Mouse (Mus musculus) hindbrain, embryonic 15.5 days (tissue): ENCODE results near the gene Cntf. TPM values are rescaled to one million over a fixed set of nuclear protein-coding genes. Genes with fewer than 3 reads are reported as not detected.
"Not testable (repeated sequence)": the region's sequence is repeated elsewhere in the genome, so short reads cannot be mapped to it uniquely, and the experiment has no call there.

Experiments
- ATAC-seq: fragments of 200-750 bp; cut with Nextera tagmentation; 2 replicates; pipeline ENCODE4 v1.8.0; 2017; ENCODE audit warnings: low read depth, moderate number of reproducible peaks, moderate TSS enrichment; ENCODE audit not compliant: low FRiP score
- H3K27ac ChIP-seq: fragments of 300-500 bp; sonication (generic); replicated peaks from 2 replicates; pipeline ENCODE4 v1.5.1; 2015; ENCODE audit warnings: mild to moderate bottlenecking, inconsistent platforms
- H3K27me3 ChIP-seq: fragments of 300-500 bp; sonication (generic); 2 replicates; pipeline ENCODE4 v1.6.1; 2015; ENCODE audit warnings: control low read depth, inconsistent platforms
- H3K36me3 ChIP-seq: fragments of 300-500 bp; sonication (generic); 2 replicates; pipeline ENCODE4 v1.6.1; 2015; ENCODE audit warnings: control low read depth, inconsistent platforms
- H3K4me1 ChIP-seq: fragments of 300-500 bp; sonication (generic); replicated peaks from 2 replicates; pipeline ENCODE4 v1.6.1; 2015; ENCODE audit warnings: control low read depth, inconsistent platforms
- H3K4me2 ChIP-seq: fragments of 300-500 bp; sonication (generic); 2 replicates; pipeline ENCODE4 v1.6.1; 2015; ENCODE audit warnings: moderate library complexity, mild to moderate bottlenecking, inconsistent platforms
- H3K4me3 ChIP-seq: fragments of 300-500 bp; sonication (generic); 2 replicates; pipeline ENCODE4 v1.5.1; 2015; ENCODE audit warnings: mild to moderate bottlenecking, inconsistent platforms
- H3K9ac ChIP-seq: fragments of 300-500 bp; sonication (generic); 2 replicates; pipeline ENCODE4 v1.6.1; 2015; ENCODE audit warnings: inconsistent platforms
- H3K9me3 ChIP-seq: fragments of 300-500 bp; sonication (generic); 2 replicates; pipeline ENCODE4 v1.6.1; 2016; ENCODE audit warnings: control low read depth, inconsistent platforms
- WGBS: fragments of 180-500 bp; shearing (Covaris S2); methylation state at CpG from one replicate; pipeline ENCODE4 v1.1.7; 2015; 5-methylcytosine and 5-hydroxymethylcytosine counted together
- polyA plus RNA-seq: library from polyadenylated mRNA; unstranded; fragments of >200 nt; fragmentation: Nextera tagmentation; extraction: Ambion mirVana; gene quantifications from 2 replicates; pipeline ENCODE4 v1.2.1, GENCODE M21; 2015

Gene Cntf
- polyA plus RNA-seq, 1 experiment from 2014 or later, result 1.2 TPM

DNA sequence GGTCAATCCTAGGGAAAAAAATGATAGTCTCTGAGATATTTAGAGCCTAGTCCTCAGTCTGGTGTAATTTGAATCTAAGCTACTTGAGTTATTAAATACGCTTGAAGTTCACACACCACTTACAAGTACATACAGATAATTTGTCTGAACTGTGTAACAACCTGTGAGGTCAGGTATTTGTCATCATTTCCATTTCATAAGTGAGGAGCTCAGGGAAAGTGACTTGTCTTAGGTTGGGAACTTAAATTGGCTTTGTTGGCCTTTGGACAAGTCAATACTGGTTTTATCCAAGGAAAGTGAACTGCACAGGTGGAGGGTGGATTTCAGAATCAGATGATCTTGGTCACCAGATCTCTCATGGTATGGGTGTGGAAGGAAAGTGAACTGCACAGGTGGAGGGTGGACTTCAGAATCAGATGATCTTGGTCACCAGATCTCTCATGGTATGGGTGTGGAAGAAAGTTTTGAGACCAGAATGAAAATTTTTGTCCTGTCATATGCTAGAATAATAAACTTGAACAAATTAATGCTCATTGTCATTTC, 6.4 kb downstream of the Cntf start:
- no peak for ATAC-seq
- no peak overlapping the region for H3K9ac ChIP-seq
- H3K9me3 ChIP-seq, result no peaks in the 10 kb centered on the region
- peaks cover 16% of the 10 kb centered on the region for H3K36me3 ChIP-seq
- H3K4me1 ChIP-seq, result no peaks in the 10 kb centered on the region
- 92% methylated on average over 1 of the region's 1 CpGs for WGBS
- no peak overlapping the region for H3K4me2 ChIP-seq
- H3K27me3 ChIP-seq, result no peaks in the 10 kb centered on the region
- H3K4me3 ChIP-seq, result no peak overlapping the region
- no peak overlapping the region for H3K27ac ChIP-seq

DNA sequence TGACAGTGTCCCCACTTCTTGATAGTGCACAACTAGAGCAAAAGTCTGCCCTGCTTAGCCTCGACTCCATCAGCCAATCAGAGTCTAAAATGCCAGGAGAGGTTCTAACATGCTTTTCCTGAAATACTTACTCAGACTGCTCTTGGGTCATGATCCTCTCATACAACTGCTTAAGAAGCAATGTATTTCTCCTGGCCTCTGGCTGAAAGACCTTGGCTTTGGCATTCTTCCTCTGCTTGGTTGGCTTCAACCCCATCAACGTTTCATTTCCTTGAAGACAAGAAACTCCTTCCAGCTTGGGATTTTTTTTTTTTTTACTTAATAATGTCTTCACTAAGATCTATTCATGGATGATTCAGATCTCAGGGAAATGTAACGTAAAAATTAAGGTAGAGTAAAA, 9.1 kb downstream of the Cntf start:
- no peak overlapping the region for H3K4me2 ChIP-seq
- no peaks in the 10 kb centered on the region for H3K4me1 ChIP-seq
- 82% methylated on average over 3 of the region's 3 CpGs for WGBS
- no peak overlapping the region for H3K4me3 ChIP-seq
- no peaks in the 10 kb centered on the region for H3K9me3 ChIP-seq
- no peak for ATAC-seq
- no peaks in the 10 kb centered on the region for H3K36me3 ChIP-seq
- H3K9ac ChIP-seq, result no peak overlapping the region
- no peaks in the 10 kb centered on the region for H3K27me3 ChIP-seq
- no peak overlapping the region for H3K27ac ChIP-seq

DNA sequence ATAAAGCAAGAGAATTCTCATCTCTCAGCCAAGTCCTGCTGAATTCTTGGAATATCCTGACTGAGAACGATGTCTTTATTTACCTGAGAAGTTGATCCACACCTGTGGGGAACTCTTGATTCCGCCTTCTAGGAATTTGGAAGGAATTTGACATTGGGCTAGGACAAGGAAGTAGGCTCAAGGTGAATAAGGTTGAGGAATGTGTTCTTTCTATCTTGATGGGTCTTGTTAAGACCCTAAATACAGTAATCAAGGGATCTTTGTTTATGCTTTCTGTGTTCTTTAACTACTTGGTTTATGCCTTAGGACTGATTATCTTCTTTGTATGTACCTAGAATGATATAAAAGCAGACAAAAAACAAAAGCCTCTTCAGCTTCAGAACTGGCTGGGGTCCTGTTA, 33.5 kb downstream of the Cntf start:
- H3K27me3 ChIP-seq, result no peaks in the 10 kb centered on the region
- no peak overlapping the region for H3K4me2 ChIP-seq
- no peaks in the 10 kb centered on the region for H3K4me1 ChIP-seq
- no peak overlapping the region for H3K27ac ChIP-seq
- no peak overlapping the region for H3K4me3 ChIP-seq
- WGBS, result 86% methylated on average over 2 of the region's 2 CpGs
- H3K9me3 ChIP-seq, result no peaks in the 10 kb centered on the region
- H3K9ac ChIP-seq, result no peak overlapping the region
- H3K36me3 ChIP-seq, result no peaks in the 10 kb centered on the region
- no peak for ATAC-seq

DNA sequence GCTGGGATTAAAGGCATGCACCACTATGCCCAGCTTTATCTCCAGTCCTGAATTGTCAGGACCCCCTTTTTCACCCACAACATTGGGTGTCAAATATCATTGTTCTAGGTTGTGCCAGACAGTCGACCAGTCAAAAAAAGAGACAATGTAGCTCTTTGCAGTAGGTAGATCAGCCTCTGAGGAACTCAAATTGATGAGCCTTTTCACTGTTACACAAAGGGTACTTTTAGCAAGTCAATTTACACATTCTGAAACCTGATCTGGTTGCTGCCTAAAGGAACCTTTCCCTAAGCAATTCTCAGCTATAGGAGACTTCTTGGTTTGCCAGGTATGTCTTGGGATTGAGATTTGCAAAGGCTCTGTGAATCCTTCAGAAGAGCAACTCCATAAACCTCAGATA, 34.4 kb downstream of the Cntf start:
- Histone ChIP-seq H3K4me2 (no peak overlapping the region), H3K27me3 (no peaks in the 10 kb centered on the region), H3K36me3 (no peaks in the 10 kb centered on the region), H3K4me3 (no peak overlapping the region), H3K27ac (no peak overlapping the region), H3K9ac (no peak overlapping the region), H3K9me3 (no peaks in the 10 kb centered on the region), H3K4me1 (no peaks in the 10 kb centered on the region)
- 47% methylated on average over 1 of the region's 1 CpGs for WGBS
- no peak for ATAC-seq

DNA sequence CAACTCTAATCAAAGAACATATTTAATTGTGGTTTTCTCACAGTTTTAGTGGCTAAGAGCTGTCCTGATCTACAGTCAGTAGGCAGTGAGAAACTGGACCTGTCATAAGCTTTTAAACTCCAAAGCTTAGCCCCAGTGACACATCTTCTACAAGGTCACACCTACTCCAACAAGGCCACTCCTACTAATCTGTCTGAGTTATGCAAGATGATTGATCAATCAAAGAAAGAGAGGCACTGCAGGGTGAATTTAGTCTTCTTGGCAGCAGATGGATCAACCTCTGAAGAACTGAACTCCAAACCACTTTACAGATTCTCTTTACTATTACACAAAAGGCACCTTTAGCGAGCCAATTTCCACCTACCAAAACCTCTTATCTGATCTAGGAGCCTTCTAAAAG, 39.6 kb downstream of the Cntf start:
- Histone ChIP-seq H3K27ac (no peak overlapping the region), H3K4me1 (no peaks in the 10 kb centered on the region), H3K9ac (no peak overlapping the region), H3K4me2 (no peak overlapping the region), H3K4me3 (no peak overlapping the region), H3K36me3 (no peaks in the 10 kb centered on the region), H3K27me3 (no peaks in the 10 kb centered on the region), H3K9me3 (no peaks in the 10 kb centered on the region)
- no peak for ATAC-seq
- WGBS, result 81% methylated on average over 1 of the region's 1 CpGs

DNA sequence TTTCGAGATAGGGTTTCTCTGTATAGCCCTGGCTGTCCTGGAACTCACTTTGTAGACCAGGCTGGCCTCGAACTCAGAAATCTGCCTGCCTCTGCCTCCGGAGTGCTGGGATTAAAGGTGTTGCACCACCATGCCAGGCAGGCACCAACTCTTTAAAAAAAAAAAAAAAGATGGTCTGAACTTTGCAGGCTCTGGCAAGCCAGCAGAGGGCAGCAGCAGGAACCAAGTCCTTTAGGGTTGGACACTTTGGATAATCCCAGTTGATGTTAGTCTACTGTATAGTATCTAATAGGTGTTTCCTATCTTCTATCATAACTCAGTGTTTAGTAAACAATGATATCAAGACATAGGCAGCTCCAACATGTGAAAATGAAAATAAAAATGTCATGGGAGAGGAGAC, 43.1 kb downstream of the Cntf start:
- WGBS, result 74% methylated on average over 3 of the region's 3 CpGs

DNA sequence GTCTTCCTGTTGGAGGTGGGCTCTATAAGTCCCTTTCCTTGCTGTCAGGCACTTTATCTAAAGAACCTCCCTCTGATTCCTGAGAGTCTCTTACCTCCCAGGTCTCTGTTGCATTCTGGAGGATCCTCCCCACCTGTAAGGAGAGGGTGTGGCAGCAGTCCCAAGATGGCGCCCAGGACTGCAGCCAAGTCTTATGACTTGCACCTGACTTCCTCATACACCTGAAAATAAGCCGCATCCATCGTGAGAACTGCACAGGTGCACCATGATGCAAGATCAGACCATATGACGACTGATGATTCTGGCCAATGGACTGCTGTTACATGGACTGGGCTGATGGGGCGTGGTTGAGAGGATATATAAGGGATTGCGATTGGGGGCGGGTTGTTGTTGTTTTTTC, 43.8 kb downstream of the Cntf start:
- not testable (repeated sequence) for H3K4me1 ChIP-seq, H3K9ac ChIP-seq, ATAC-seq, H3K9me3 ChIP-seq, H3K36me3 ChIP-seq, H3K4me3 ChIP-seq, H3K27ac ChIP-seq, H3K27me3 ChIP-seq, H3K4me2 ChIP-seq
- WGBS, result 92% methylated on average over 7 of the region's 7 CpGs

More for the DNA sequence above, 43.1 kb downstream of the Cntf start:
- Histone ChIP-seq H3K36me3 (no peaks in the 10 kb centered on the region), H3K27ac (no peak overlapping the region), H3K9me3 (no peaks in the 10 kb centered on the region), H3K4me2 (no peak overlapping the region), H3K27me3 (no peaks in the 10 kb centered on the region), H3K9ac (no peak overlapping the region), H3K4me3 (no peak overlapping the region), H3K4me1 (no peaks in the 10 kb centered on the region)
- no peak for ATAC-seq

DNA sequence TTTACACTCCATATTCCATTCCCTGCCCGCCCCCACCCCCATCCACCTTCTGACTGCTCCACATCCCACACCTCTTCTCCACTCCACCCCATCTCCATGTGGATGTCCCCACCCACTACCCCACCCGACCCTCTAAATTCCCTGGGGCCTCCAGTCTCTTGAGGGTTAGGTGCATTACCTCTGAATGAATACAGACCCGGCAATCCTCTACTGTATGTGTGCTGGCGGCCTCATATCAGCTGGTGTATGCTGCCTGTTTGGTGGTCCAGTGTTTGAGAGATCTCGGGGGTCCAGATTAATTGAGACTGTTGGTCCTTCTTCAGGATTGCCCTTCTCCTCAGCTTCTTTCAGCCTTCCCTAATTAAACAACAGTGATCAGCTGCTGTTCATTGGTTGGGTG, 44.5 kb downstream of the Cntf start:
- H3K36me3 ChIP-seq, H3K4me3 ChIP-seq, H3K4me2 ChIP-seq, ATAC-seq, H3K9ac ChIP-seq, H3K27ac ChIP-seq, H3K4me1 ChIP-seq, H3K27me3 ChIP-seq, H3K9me3 ChIP-seq: not testable (repeated sequence)
- WGBS, result 87% methylated on average over 5 of the region's 5 CpGs

DNA sequence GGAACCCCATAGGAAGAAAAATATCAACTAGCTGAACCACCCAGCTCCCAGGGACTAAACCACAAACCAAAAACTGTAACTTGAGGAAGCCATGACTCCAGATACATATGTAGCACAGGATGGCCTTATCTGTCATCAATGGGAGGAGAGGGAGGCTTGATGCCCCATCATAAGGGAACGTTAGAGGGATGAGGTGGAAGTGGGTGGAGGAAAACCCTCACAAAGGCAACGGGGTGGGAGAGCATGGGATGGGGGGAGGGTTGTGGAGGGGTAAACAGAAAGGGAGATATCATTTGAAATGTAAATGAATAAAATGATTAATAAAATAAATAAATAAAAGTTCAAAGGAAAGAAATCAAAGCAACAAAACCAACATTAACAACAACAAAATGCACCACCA, 45.0 kb downstream of the Cntf start:
- no peak for ATAC-seq
- Histone ChIP-seq H3K9me3 (no peaks in the 10 kb centered on the region), H3K27me3 (no peaks in the 10 kb centered on the region), H3K27ac (no peak overlapping the region), H3K36me3 (no peaks in the 10 kb centered on the region), H3K9ac (no peak overlapping the region), H3K4me3 (no peak overlapping the region), H3K4me1 (no peaks in the 10 kb centered on the region), H3K4me2 (no peak overlapping the region)
- 75% methylated on average over 2 of the region's 2 CpGs for WGBS

DNA sequence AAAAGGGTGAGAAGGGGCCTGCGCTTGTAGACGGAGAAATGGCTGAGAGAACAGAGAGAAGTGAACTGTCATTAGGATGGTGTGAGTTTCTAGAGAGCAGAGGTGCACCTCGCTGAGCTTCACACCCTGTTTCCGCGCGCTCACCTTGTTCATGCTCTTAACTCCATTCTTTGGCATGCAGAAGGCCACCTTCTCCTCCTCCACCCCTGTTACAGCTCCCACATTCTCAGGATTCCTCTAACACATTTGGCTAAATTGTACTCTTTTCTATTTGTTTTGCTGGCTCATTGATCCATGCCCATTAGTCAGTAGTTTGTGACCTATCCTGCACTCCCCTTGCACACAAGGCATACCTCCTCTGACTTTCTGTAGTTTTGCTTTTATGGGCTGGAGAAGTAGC, 46.2 kb downstream of the Cntf start:
- no peak overlapping the region for H3K4me3 ChIP-seq
- H3K27ac ChIP-seq, result no peak overlapping the region
- H3K4me1 ChIP-seq, result no peaks in the 10 kb centered on the region
- no peak for ATAC-seq
- H3K36me3 ChIP-seq, result no peaks in the 10 kb centered on the region
- no peaks in the 10 kb centered on the region for H3K27me3 ChIP-seq
- 86% methylated on average over 6 of the region's 6 CpGs for WGBS
- H3K4me2 ChIP-seq, result no peak overlapping the region
- no peak overlapping the region for H3K9ac ChIP-seq
- no peaks in the 10 kb centered on the region for H3K9me3 ChIP-seq

Other genes with a start within 250 kb of the Cntf start
- gene Fam111a, start 219.9 kb downstream of the Cntf start, polyA plus RNA-seq, result 6.6 and 7.9 TPM in 2 replicates
- gene Gm4952, start 165.7 kb downstream of the Cntf start, polyA plus RNA-seq, result 0.10 and 0.31 TPM in 2 replicates
- gene Glyat, start 132.3 kb downstream of the Cntf start, polyA plus RNA-seq, result not detected in 2 replicates
- not detected in 2 replicates for gene Olfr1442, start 95.2 kb downstream of the Cntf start, polyA plus RNA-seq
- not detected in 2 replicates for gene Olfr1443, start 87.5 kb downstream of the Cntf start, polyA plus RNA-seq
- gene Keg1, start 69.8 kb downstream of the Cntf start, polyA plus RNA-seq, result not detected in 2 replicates
- 13.6 and 14.3 TPM in 2 replicates for gene Zfp91, start 30.5 kb upstream of the Cntf start, polyA plus RNA-seq
- gene Lpxn, start 30.6 kb upstream of the Cntf start, polyA plus RNA-seq, result 1.1 and 1.6 TPM in 2 replicates
- not detected in 2 replicates for gene Gm5244, start 81.0 kb upstream of the Cntf start, polyA plus RNA-seq
- gene Olfr1444, start 91.7 kb upstream of the Cntf start, polyA plus RNA-seq, result not detected in 2 replicates
- not detected in 2 replicates for gene Olfr1445, start 118.2 kb upstream of the Cntf start, polyA plus RNA-seq
- gene Olfr1446, start 127.9 kb upstream of the Cntf start, polyA plus RNA-seq, result not detected in 2 replicates
- gene Olfr1447, start 138.1 kb upstream of the Cntf start, polyA plus RNA-seq, result not detected in 2 replicates
- gene Olfr1448, start 158.8 kb upstream of the Cntf start, polyA plus RNA-seq, result not detected in 2 replicates
- gene Olfr1449, start 165.2 kb upstream of the Cntf start, polyA plus RNA-seq, result not detected in 2 replicates
- gene Olfr1450, start 184.6 kb upstream of the Cntf start, polyA plus RNA-seq, result not detected in 2 replicates
- not detected in 2 replicates for gene Olfr1451, start 229.4 kb upstream of the Cntf start, polyA plus RNA-seq